Mouse (Mus musculus) gastrocnemius, postnatal 4 days (tissue): Measurements from ENCODE around the gene Ksr2. TPM values are rescaled to one million over a fixed set of nuclear protein-coding genes. Genes with fewer than 3 reads are reported as not detected.
A peak's percentile ranks its signal among the peaks of the same experiment; 100 is the strongest.

Source experiments
- DNase-seq, 2 experiments: peaks; one replicate each; pipeline ENCODE4 v3.0.0; 2021 to 2022; ENCODE audit warnings: low spot score in 2 of 2, mixed read lengths in 2 of 2
- total RNA-seq, 2 experiments: library from RNA; stranded (reverse); gene quantifications; 2 replicates each; pipeline ENCODE4 v1.2.3; 2021

Gene Ksr2
- total RNA-seq, 2 experiments from 2014 or later: 0.22 to 0.23 TPM

DNA sequence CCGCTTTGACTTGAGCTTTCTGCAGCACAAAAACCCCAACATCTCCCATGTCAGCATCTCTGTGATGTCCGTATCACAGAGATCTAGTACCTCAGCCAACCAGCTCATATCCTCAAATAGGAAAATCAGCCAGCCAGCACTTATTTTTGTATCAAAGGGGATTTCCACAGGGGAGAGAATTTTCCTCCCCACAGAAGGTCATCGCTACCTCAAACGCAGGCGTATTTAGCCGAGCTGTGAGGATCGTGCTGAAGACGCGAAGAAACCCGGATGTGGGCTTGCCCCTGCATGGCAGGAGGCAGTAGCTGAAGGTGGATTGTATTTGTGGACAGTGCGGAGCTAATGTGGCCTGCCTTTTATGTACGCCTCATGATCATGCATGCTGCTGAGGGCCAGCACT, 67.8 kb downstream of the Ksr2 start:
- no peak for DNase-seq

DNA sequence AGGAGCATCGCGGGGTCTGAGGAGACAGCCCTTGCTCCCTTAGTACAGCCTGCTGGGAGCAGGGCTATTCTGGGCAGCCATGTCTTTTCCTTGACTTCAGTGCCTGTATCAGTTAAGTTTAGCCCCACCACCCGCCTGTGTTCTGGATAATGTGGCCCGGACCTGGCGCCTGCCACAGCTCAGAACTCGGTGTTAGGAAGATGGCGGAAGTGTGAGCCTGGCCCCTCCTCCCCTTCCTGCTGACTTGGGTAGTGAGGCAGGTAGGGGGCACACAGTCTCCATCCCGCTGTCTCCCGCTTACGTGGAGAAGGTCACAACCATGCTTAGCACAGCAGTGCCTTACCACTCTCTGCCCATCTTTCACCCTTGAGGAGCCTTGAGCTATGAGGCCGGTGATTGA, 68.2 kb downstream of the Ksr2 start:
- no peak for DNase-seq

DNA sequence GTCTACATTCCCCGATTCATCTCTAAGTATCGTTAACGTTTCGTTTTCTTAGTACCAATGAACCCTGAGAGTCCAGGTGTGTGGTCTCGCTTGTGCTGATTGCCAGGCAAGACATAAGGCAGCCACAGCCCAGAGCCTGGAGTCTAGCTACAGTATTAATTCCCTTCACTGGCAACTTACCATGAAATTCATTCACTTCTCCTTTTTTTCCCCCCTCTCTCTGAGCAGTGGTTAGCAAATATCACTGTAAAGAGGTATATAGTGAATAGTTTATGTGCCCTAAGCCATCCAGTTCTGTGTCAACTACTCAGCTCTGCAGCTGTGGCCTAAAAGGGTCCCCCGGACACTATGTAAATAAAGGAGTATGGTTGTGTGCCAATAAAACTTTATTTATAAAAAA, 71.6 kb downstream of the Ksr2 start:
- DNase-seq: no peak

DNA sequence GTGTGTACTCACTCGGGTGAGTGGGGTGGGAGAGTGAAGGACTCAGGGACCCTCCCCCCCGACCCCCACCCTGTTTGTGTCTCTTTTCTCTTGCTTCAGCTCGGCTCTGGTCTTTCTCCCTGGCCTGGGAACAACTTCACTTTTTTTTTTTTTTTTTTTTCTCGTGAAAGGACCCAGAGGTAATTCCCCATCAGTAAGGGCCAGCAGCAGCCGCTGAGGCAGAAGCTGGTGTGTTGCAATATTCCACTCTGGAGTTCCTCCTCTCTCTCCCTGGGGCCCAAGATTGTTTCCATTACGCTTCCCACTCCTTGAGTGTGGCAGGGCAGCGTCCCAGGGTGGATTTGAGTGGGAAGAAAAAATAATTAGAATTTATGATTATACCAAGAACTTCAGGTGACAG, 72.3 kb downstream of the Ksr2 start:
- no peak for DNase-seq

DNA sequence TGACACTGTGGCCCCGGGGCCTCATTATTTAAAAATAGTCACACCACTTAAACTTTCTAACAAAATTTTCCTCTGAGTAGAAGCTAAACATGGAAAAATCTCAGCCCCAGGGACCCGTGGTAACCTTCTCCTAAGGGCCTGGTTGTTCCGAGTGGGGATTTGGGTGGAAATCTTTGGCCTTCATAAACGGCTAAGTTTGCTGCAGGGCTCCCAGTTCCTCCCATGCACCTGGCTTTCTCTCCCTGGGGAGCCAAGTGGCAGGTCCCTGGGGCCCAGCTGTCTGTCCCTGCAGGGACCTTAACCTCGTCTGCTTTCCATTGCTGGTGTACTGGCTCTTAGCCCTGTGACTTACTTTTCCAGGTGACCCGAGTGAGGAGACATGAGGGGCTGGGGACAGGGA, 74.4 kb downstream of the Ksr2 start:
- no peak for DNase-seq

DNA sequence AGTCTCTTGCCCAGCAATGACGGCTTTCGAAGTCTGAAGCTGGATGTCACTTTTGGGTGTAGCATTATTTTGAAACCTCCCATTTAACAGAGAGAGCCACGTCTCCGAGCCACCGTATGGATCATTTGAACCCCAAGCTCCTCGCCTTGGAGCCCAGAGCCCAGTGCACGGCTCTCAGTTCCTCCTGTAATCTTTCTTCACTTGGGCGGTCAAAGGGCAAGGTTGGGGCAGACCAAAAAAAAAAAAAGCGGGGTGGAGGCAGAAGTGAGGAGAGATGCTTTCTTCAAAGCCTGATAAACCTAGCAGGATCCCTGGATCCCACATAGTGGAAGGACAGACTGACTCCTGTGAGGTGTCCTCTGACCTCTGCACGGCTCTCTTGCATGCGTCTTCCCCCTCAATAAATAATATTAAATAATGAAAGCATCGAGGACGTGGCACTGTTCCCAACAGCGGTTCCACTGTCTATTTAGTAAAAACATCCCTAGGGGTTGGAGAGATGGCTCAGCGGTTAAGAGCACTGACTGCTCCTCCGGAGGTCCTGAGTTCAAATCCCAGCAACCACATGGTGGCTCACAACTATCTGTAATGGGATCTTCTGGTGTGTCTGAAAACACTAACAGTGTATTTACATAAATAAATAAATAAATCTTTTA, 75.0 kb downstream of the Ksr2 start:
- no peak for DNase-seq

DNA sequence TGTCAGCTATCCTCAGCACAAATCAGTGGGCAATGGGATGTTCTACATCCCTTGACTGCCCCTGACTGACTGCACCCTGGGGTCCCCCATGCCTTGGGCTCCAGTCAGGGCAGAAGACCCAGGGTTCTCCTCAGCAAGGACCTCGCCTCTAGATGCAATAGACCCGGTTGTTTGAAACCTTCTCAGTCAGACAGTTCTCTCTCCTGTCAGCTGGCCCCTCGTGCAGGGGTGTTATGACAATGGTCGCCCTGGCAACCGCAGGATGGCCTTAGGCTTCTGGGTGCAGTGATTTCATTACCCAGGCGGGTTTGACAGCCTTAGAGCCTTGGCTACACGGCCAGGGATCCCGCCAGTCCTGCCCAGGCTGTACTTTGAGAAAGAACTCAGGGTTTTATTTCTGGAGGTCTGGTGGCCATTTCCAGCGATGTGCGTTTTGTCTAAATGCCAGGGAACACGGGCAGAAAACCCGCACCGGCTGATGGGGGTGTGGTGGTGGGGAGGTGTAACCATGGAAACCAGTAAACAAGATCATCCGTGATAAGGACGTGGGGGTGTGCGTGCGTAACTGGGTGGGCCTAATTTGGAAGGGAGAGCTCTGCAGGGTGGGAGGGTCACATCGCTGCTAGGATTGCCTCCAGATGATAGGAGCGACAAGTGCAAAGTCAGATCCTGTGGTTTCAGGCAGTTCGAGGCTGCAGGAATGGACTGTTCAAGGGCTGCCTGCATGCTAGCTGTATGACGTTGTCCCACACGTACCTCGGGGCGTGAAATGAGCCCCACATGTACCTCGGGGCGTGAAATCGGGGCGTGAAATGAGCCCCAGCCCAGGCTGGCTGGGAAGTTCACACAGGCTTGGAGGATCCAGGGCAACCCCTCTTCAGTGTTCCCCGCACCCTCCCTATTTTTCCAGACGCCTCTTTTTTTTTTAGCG, 79.4 kb downstream of the Ksr2 start:
- no peak for DNase-seq

DNA sequence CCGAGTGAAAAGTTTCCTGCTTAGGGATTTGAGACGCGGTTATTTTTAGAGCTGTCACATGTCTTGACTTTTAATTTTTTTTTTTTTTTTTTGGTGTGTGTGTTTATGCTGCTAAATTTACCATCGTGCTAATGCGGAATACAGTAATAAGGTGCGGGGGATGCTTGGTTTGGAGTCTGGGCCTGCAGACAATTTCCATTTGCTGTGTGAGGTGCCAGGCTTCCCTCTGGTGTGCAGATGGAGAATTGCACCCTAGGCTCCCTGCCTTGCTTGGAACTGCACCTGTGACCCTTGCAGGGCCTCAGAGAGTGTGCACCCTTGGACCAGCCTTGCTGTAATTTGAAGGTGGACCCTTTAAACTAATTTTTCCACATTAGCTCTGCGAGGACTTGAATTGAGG, 80.1 kb downstream of the Ksr2 start:
- peak in 1 of 2 experiments; percentile 48 for DNase-seq

DNA sequence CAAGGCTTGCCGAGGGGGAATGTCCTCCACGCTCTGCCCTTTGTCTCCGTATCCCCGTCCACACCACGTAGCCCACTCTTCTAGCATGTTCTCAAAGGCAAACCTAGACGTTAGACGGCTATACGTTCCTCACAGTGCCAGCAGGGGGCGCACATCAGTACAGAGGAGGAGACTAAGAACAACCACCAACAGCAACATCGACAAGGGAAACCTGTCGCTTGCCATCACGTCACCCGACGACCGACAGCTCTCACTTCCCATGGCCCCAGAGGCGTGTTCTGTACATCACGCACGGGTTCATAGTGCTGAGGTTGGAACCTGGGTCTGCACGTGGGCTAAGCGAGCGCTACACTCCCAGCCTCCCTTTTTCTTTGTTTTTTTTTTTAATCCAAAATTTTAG, 83.3 kb downstream of the Ksr2 start:
- DNase-seq: no peak

DNA sequence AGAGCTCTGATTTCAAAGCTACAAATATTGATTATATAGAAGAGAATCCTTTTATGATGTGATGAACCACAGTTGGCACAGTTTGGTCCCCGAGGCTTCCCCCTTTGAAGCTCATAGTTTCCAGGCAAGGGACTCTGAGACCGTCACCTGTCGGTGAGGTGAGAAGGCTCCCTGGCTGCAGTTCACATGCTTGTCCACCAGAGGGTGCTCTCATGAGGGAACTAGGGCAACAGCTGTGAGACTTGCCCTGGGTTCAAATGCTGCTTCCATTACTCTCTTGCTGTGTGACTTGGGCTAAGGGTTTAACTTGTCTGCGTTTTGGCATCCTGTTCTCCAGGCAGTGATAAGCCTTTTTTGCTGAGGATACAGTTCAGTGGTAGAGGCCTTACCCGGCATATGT, 88.8 kb downstream of the Ksr2 start:
- no peak for DNase-seq

DNA sequence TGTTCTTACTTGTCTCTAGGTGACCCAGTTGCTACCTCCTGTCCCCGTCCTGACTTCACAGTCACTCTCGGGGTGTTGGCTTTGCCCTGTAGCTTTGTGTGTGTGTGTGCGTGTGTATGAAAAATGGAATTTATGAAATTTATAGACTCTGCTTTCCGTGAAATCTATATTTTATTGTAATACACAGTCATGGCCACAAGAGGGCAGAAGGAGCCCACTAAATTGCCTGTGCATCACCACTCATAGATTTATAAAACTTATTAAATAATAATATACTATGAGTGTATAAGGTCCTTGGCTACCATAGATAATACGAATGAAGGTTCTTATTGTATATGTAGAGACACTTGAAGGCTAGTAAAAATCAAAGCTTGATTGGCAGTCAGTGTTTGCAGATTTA, 90.6 kb downstream of the Ksr2 start:
- no peak for DNase-seq

DNA sequence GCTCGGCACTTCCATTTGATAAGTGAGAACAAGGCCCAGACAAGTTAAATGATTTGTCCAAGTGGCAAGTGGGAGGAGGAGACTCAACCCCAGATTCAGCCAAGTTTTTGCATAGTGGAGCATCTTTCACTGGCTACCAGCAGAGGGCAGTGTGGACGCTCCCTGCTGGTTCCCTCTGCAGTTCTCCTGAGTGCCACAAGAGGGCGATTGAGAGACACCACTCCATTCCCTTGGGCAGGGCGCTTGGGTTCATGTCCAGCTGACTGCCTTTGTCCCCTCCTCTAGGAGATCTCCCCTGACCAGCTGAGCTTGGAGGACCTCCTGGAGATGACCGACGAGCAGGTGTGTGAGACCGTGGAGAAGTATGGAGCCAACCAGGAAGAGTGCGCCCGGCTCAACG, 91.4 kb downstream of the Ksr2 start:
- peak; percentile 52 to 65 for DNase-seq

DNA sequence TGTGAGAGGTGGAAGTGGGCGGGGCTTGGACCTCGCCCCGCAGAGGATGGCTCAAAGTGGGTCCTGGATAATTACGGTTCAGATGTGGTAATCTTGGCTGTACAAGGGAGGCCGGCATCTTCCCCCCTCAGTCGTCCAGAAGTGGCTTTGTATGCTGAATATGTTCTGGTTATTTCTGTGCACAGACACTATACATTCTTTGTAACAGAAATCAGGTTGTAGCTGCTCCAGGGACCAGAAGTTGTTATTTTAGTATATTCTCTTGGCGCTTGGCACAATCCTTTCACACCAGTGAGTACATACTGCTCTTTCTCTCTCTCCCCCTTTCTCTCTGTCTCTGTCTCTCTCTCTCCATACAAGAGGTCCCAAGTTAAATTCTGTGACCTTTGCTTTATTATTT, 92.0 kb downstream of the Ksr2 start:
- DNase-seq: no peak

DNA sequence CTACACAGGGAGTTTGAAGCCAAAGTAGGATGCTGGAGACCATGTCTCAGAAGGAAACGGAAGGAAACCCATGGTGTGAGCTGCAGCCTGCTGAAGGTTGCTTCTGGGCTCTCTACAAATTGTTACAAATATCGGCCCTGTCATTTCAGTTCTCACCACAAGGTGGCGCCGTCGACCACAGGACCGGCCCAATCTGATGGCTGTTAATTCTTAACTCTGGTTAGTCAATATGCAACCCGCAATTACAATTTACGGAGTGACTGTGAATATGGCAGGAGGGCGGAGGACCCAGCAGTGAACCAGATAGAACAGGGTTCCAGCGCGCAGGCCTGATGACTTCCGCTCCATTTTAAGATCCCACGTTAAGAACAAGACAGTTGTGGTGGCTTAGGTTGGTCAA, 92.6 kb downstream of the Ksr2 start:
- peak in 1 of 2 experiments; percentile 46 for DNase-seq

DNA sequence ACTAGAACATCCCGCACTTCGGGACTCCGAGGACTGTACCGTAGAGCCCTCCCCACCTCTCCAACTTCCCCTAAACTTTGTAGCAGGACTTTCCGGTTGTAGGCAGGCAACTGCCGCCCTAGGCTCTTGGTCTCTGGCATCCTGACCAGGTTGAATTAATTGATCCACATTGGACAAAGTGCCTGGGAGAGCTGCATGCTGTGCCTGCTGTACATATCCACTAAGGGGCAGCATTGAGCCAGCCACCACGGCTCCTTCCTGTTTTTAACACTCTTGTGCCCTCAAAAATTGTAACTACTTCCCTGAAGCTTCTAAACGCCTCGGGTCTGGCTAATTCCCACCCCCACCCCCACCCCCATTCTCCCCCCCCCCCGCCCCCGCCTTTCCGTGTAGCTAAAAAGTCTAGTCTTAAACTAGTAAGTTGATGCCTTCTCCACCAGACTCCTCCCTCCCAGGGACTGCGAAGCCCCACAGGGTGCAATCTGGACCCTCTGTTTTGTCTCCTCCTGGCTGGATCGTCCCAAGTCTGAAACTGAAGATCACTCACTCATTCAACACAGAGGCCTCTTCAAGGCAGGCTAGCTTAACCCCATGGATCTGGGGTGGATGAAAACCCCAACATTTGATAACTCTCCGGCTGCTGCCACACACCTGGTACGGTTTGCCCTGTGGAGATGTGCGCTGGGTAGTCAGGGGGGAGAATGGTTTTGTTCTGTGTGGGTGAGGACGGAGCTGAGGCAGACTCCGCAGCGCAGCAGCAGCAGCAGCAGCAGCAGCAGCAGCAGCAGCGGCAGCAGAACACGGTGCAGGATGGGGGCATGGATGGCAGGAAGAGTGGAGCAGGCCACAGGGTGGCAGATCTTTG, 95.9 kb downstream of the Ksr2 start:
- DNase-seq: peak in 1 of 2 experiments; percentile 32

DNA sequence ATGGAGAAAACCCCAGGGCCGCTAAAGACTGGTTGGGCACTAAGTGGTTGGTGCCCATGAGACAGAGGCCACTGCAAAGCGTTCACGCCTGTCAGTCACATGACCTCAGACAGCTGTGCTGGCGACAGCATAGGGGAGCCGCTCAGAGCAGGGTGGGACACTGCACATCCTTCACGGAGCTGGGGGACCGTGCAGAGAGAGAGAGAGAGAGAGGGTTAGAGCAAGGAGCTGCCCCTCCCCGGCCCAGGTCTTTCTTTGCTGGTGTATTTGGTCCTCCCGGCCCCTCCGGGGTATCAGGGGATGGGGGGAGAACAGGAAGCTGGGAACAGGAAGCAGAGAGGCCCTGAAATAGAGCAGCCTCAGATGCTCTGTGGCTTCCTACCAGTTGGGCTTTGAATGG, 97.1 kb downstream of the Ksr2 start:
- no peak for DNase-seq

DNA sequence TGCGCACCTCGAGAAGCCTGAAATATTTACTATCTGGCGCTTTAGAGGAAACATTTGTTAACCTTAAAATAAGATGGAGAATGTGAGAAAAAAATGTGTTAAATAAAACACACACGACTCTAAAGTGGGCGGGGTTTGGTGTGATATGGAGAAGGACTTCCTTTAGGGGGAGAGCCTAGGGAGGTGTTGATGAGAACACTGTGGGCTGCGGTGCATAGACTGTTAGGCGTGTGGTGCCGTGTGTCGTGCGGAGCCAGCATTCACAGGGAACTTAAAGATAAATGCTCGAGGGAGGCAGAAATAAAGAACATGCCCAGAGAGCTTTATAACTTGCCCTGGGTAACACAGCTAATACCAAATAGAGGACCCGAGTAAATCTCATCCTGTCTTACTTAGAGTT, 101.6 kb downstream of the Ksr2 start:
- no peak for DNase-seq

DNA sequence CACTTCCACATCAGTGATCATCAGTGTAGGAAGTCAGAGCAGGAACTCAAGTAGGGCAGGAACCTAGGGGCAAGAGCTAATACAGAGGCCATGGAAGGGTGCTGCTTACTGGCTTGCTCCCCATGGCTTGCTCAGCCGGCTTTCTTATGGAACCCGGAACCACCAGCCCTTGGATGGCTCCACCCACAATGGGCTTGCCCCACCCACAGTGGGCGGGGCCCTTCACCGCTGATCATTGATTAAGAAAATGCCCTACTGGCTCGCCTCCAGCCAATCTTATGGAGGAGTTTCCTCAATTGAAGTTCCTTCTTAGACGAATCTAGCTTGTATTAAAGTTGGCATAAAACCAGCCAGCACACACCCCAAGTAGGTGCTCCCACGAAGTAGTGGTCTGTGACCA, 102.1 kb downstream of the Ksr2 start:
- no peak for DNase-seq

DNA sequence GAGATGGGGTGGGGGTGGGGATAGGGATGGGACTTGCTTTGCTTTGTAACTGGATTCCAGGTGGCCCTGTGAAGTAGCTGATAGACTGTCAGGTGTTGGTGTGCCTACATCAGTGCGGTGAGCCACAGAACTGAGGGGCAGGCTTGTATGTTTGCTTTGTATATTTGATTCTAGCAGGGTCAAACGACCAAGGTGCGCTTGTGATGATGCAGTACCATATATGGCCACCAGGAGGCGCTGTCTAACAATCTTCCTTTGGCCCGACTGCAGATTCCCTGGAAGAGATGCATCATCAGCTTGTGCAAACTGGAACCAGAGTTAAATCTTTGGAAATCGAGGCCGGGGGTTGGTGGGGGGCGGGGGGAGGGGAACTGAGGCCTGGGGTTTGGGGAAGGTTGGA, 102.8 kb downstream of the Ksr2 start:
- DNase-seq: peak in 1 of 2 experiments; percentile 55

DNA sequence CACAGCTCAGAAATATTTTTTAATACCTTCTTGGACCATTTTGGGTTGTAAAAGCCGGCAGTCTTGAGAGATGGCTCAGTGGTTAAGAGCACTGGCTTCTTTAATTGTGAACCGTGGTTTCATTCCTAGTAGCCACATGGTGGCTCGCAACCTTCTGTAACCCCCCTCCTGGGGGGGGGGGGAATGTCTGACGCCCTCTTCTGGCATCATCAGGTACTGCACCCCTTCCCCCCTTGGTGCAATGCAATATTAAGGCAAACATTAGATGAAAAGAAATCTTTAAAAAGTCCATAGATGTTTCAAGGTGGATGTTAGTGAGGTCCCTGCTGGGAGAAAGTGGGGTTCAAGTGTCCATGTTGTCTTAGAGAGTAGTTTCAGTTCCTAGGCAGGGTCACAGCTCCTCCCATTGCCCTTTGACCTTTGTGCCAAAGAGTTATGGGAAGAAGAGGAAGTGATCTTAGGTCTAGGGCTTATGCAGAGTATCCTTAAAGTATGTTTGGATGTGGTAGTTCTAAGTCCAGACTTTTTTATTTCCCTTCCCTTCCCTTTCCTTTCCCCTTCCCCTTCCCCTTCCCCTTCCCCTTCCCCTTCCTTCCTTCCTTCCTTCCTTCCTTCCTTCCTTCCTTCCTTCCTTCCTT, 106.2 kb downstream of the Ksr2 start:
- DNase-seq: no peak

DNA sequence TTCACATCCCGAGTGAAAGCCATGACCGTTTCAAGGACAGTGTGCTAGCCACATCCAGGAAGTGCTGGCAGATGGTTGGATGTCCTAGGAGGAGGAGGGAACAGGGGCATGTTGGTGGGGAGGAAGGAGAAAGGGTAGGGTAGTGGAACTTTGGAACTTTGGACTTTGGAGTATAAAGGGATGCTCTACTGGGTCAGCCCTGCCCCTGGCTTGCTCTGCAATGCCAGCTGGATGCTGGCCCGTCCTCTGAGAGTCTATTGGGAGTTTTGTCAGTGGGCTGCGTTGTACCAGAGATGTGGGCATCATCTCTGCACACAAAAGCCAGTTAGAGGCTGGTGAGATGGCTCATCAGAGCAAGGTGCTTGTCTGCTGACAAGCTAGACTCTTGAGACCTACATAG, 107.4 kb downstream of the Ksr2 start:
- DNase-seq: no peak
